Mouse (Mus musculus) mature B cell (primary cell): ENCODE results near the gene Zswim4.

Experiments used
- in situ Hi-C: fragments of 300-500 bp; cut with MboI; formaldehyde crosslinking; loops from 2 replicates; pipeline ENCODE4 v1.14.3; 2019

Gene Zswim4

DNA sequence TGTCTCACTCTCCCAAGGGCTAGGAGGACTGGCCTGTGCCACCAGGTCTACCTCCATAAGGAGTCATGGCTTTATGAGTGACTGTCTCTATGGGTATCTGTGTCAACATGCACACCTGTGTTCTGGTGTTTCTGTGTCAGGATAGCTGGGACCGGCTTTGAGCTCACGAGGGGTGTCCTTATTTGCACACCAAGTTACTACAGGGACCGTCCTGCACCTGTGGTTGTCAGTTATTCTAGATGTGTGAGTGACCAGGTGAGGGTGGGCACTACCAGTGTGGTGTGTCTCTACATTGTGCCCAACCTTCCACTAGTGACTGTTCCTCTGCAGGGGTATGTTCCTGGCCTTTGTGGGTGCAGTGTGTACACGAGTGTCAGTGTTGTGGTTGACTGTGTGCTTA is 54.0 kb downstream of the Zswim4 start:
- in situ Hi-C loops = loop anchor here (10.0 kb wide), 1 partner anchor 172 kb away; no protein-coding TSS in a partner anchor

GRCm38 (mm10) chr8:84180530-84181190 is 56.2 kb downstream of the Zswim4 start:
- in situ Hi-C loops = loop anchor here (10.0 kb wide), 1 partner anchor 174 kb away; no protein-coding TSS in a partner anchor

DNA sequence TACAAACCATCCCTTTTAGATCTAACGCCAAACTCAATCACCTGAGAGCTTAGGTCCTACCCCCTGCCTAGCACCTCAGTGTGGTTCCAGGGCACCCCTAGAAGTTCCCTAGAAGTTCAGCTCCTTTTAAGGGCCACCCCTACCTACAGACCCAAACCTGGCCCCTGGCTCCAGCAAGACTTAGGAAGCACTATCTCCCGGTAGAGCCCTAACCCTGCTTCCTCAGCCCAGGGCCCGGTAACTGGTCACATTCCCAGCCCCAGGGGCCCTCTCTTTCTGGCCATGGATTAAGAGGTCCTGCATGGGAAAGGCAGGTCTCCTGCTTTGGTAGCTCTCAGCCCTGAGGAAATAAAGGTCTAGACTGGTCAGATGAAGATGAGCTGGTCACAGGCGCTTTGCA is 56.9 kb downstream of the Zswim4 start:
- in situ Hi-C loops = loop anchor here (10.0 kb wide), 1 partner anchor 175 kb away; no protein-coding TSS in a partner anchor

GRCm38 (mm10) chr8:84178592-84178991 is 58.3 kb downstream of the Zswim4 start:
- in situ Hi-C loops = no loop called here

GRCm38 (mm10) chr8:84177405-84177804 is 59.5 kb downstream of the Zswim4 start:
- in situ Hi-C loops = no loop called here

DNA sequence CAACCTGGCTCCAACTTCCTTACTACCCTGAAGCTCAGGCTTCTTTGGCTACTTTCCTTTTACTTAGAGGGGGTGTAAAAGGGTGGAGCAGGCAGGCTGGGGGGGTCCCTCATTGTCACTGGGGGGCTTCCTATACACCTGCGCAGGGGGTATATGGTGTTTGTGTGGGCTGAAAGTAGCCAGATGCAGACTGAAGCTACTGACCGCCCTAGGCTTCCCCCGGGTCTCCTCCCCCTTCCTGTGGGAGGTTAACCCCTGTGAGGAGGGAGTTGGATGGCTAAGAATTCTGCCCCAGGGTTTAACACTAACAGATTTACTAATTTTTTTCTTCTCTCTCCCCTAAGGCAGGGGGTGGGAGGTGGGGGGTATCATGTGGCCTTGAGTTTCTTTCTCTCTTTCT is 60.3 kb downstream of the Zswim4 start:
- in situ Hi-C loops = no loop called here

DNA sequence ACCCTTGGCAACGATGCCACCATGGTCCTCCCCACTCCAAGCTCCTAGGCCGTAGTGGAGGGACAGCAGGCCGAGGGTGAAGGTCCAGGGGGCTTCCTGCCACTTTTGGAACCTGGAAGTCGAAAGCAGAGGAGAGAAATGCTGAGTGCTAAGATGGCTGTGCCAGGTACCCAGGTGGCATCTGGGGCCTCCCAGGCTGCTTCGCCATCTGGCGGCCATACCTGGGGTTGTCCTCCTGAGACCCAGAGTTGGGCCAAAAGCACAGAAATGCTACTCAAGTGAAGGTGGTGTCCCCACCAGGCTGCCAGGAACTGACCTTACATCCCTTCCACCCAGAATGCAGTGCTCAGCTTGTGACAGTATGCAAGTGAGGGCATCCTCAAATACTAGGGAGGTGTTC is 63.0 kb downstream of the Zswim4 start:
- in situ Hi-C loops = no loop called here

- in situ Hi-C loops = no loop called here
Observed at GRCm38 (mm10) chr8:84170096-84170495, 66.8 kb downstream of the Zswim4 start.

GRCm38 (mm10) chr8:84167696-84168095 is 69.2 kb downstream of the Zswim4 start:
- in situ Hi-C loops = no loop called here
